Mouse (Mus musculus) 3T3-L1 (cell line): ENCODE measurements at regions not wholly inside any gene's neighbourhood (a gene's known extent, or its start where the extent isn't known, plus 50 kb on each side); places are given as distances from the start of the nearest gene placed in this dataset.

ENCODE experiments used
- DNase-seq: peaks from one replicate; pipeline ENCODE4 v3.0.0-alpha.2; 2015; ENCODE audit warnings: low read depth, low spot score

- DNase-seq, result no peak
These were observed 676.5 kb upstream of the Foxg1 start for GRCm38 (mm10) chr12:48705963-48706362.

- DNase-seq, result no peak
These were observed 668.8 kb upstream of the Foxg1 start for GRCm38 (mm10) chr12:48713646-48714045.

DNA sequence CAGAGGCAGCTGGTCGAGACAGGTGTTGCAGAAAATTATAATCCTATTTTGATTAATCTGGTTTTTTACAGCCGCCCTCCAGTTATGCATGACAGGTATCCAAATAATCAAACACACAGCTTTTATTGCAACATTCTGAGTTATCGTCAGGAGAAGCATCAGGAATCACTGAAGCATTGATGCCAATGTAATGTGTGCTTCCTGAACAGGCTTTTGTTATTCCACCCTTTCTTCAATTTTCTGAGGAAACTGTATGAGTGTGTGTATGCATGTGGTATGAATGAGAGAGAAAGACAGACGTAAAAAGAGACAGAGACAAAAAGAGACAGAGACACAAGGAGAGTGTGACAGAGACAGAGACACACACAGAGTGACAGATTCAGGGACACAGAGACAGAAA, 652.6 kb upstream of the Foxg1 start:
- no peak for DNase-seq

DNA sequence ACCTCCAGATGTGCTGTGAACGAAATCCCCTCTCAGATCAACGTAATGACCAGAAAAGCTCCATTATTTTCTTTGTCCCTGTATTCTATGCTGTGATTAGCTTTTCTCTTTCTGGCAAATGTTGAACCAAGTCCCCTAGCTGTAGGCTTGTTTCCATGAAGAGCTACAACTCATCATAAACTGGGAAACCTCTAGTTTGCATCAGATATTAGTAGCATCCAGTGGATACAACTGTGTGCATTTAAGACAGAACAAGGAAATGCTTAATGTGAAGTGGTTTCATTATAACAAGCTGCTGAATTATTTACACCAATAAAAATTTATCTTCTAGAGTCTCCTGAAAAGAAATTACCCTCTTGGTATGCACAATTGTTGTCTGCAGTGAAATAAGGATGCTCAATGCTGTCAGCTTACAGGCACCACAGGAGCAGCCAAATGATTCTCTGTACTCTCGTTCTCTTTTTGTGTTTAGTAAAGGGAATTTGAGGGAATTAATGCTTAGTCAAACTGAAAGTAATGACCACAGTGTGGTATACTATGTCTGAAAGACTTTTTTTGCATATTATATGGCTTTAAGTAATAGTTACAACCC, 623.6 kb upstream of the Foxg1 start:
- DNase-seq, result no peak
